Mouse (Mus musculus) naive thymus-derived CD4-positive, alpha-beta T cell, adult 5 months (primary cell): ENCODE measurements around the gene Parpbp. TPM values are rescaled to one million over a fixed set of nuclear protein-coding genes. Genes with fewer than 3 reads are reported as not detected.

Experiments
- polyA plus RNA-seq: library from polyadenylated mRNA; unstranded; fragments of 100-300 nt; shearing (Covaris generic); gene quantifications from one replicate; pipeline ENCODE4 v1.2.1, GENCODE M21; 2017

Gene Parpbp
- polyA plus RNA-seq: 0.21 TPM

DNA sequence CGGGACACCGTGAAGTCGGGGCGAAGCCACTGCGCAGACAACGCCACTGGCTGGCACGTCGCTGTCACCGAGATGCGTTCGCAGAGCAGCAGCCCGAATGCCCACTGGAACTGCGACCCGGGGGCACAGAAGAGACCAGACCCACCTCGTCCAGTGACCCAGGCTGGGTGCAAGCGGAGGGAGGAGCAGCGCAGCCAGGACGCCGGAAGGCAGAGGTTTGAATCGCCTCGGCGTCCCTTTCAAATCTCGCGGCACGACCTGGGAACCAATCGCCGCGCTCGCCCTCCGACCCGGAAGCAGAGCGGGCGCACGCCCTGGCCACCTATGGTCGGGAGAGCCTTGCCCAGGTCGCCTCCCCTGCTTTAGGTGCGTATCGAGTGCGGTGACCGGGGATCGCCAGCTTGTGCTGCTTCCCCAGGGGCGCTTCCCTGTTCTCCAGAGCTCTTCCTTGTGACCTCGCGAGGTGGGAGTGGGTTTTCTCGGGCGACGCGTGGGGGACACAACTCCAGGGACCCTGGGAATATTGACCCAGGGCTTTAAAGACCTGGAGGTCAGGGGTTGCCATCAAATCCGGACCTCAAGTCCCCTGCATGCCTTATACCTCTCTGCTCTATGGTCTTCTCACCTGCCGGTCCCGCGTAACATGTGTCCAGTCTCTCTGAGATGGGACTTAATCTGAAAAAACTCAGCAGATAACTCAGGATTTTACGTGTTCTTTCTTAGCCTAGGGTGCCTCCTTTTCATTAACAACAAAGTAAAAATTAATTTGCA lies at the start of gene Parpbp, which contains the start of gene Nup37:
Gene Parpbp, minus strand, starts transcription at position 235 of the 771 bp plus-strand sequence.
Gene Nup37, plus strand, starts transcription at position 286 of the 771 bp plus-strand sequence.

GRCm38 (mm10) chr10:88090772-88091171 lies 56.0 kb downstream of the Parpbp start, which contains the start of gene Pmch:
TSS of gene Pmch (plus strand) at chr10:88091072.

Other genes starting within 250 kb of the Parpbp start
- not detected for gene Pmch, start 55.9 kb downstream of the Parpbp start, polyA plus RNA-seq
- gene Nup37, start 51 bp upstream of the Parpbp start, polyA plus RNA-seq: 13.1 TPM
- gene Washc3, start 54.2 kb upstream of the Parpbp start, polyA plus RNA-seq: 117 TPM
- 0.16 TPM for gene Dram1, start 232.1 kb upstream of the Parpbp start, polyA plus RNA-seq
- 20.6 TPM for gene Gnptab, start 232.2 kb upstream of the Parpbp start, polyA plus RNA-seq